Mouse (Mus musculus): Measurements from ENCODE around the gene Psmd11. TPM values are rescaled to one million over a fixed set of nuclear protein-coding genes. Genes with fewer than 3 reads are reported as not detected.
"Not testable (repeated sequence)": the region's sequence is repeated elsewhere in the genome, so short reads cannot be mapped to it uniquely, and the experiment has no call there.

The Psmd11 gene
- total RNA-seq, 2 experiments from 2014 or later: 100 to 101 TPM

DNA sequence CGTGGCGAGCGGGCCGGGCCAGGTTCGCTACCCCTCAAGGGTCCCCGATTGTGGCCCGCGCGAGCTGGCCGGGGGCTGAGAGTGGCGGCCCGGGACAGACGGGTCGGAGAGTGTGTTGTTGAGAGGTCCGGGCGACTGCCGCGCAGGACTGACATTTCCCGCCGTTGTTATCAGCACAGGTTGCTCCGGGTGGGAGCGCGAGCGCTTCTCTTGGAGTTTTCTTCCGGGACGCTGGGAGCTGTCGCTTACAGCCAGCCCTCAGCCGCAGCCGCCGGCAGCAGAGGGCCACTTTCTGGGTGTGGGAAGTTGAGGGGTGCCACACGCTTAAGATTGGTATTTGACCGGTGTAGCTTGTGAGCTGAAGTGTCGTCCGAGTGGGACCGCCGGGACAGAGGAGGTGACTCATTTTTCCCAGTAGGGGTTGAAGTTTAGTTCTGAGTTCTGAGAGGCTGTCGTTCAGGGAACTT, 627 bp downstream of the Psmd11 start:
- peak in 1 of 2 experiments; percentile 38 for DNase-seq

- no peak for DNase-seq
Observed at GRCm38 (mm10) chr11:80429500-80430166, 1.2 kb downstream of the Psmd11 start.

GRCm38 (mm10) chr11:80430366-80430910, 2.0 kb downstream of the Psmd11 start:
- no peak for DNase-seq

GRCm38 (mm10) chr11:80446916-80447315, 18.5 kb downstream of the Psmd11 start:
- DNase-seq: no peak

DNA sequence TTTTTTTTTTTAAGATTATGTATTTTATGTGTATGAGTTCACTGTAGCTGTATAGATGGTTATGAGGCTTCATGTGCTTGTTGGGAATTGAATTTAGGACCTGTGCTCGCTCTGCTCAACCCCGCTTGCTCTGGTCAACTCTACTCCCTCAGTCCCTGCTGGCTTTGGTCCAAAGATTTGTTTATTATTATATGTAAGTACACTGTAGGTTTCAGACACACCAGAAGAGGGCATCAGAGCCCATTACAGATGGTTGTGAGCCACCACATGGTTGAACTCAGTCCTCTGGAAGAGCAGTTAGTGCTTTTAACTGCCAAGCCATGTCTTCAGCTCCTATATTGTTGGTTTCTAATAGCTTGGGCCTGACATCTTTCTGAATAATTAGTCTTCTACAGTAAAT, 21.4 kb downstream of the Psmd11 start:
- no peak for DNase-seq

DNA sequence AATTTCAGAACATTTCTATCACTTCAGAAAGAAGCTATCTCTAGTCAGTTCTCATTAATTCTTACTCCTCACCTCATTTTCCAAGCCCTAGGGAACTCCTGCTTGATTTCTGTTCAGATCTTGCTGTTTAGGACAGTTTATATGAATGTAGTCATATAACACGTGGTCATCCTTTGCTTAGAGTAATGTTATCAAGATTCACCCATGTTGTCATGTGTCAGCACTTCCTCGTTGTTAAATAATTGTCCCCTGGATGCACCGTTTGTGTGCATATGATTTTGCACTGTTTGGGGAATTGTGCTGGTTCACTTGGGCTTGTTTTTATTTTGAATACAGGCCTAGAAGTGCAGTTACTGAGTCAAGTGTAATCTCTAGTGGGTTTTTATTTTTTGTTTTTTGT, 23.8 kb downstream of the Psmd11 start:
- DNase-seq: no peak

DNA sequence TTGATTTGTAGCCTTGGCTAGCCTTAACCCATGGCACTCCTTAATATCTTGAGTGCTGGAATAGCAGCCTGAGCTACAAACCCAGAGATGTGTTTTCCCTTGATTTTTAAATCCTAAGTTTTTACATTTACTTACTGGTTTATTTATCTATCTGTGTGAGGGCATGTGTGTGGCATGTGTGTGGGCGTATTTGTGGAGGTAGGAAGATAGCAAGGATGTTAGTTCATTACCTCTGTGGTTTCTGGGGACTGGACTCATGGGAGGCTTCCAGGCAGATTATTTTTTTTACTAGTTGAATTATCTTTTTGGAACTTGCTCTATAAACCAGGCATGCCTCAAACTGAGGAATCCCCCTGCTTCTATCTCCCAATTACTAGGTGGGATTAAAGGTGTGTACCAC, 24.8 kb downstream of the Psmd11 start:
- no peak for DNase-seq

DNA sequence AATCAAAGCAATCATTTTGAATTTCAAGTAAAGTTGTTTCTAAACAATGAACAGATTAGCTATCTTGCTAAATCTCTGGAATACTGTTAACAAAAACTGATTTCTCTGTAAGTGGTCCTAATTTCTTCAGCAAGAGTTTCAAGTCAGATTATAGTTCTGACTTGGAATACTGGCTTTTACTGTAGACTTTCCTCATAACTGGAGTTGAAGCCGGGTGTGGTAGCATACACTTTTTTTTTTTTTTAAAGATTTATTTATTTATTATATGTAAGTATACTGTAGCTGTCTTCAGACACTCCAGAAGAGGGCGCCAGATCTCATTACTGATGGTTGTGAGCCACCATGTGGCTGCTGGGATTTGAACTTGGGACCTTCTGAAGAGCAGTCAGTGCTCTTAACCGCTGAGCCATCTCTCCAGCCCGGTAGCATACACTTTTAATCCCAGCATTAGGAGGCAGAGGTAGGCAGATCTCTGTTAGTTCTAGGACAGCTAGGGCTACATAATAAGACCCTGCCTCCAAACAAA, 35.3 kb downstream of the Psmd11 start:
- DNase-seq: not testable (repeated sequence)

GRCm38 (mm10) chr11:80471836-80472605, 43.6 kb downstream of the Psmd11 start:
- no peak for DNase-seq

DNA sequence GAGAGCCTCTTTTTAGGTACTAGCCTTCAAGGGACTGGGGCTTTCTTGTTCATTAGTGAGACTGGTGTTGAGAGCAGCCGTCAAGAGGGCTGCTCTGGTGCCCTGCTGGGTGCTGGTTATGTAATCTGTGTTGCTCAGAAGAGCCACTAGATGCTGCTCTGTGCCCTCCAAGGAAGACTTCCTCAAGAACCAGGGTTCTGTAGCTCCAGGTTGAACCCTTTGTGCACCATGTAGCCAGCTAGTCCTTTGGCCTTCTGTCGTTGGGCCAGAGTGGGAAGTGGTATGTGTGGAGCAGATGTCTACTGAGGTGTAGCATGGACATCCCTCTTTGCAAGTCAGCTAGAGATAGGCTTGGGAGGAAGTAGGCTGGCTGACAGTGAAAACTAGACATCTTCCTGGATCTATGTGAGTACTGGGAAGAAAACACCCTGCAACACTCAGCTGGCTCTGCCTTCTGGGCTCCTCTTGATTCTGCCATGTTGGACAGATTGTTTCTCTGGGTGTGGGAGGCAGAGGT, 45.8 kb downstream of the Psmd11 start:
- no peak for DNase-seq

- DNase-seq: no peak
Observed at GRCm38 (mm10) chr11:80474846-80475245, 46.4 kb downstream of the Psmd11 start.

DNA sequence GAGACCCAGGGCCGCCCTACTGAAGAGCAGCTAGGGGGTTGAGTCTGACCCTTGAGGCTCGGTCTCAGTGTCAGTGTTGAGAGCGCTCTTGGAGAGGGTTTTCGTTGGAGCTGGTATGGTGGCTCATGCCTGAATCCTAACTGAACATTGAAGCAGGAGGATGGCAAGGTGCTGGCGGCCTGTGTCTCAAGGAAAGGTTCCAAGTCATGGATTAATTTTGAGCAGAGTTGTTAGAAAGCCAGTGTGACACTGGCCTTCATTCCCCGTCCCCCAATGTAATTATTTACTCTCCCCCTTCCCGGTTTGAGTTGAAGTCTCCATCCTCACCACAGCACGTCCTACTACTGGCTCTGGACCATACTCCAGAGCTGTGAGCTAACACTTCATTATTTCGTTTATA, 47.1 kb downstream of the Psmd11 start:
- no peak for DNase-seq

- DNase-seq: peak; percentile 85 to 90
Observed at GRCm38 (mm10) chr11:80476222-80477189, 48.1 kb downstream of the Psmd11 start, which contains the start of gene Cdk5r1. Gene Cdk5r1 (plus strand): TSS chr11:80477023.

- DNase-seq: peak in 1 of 2 experiments; percentile 55
Observed at GRCm38 (mm10) chr11:80477341-80478199, 49.2 kb downstream of the Psmd11 start.

DNA sequence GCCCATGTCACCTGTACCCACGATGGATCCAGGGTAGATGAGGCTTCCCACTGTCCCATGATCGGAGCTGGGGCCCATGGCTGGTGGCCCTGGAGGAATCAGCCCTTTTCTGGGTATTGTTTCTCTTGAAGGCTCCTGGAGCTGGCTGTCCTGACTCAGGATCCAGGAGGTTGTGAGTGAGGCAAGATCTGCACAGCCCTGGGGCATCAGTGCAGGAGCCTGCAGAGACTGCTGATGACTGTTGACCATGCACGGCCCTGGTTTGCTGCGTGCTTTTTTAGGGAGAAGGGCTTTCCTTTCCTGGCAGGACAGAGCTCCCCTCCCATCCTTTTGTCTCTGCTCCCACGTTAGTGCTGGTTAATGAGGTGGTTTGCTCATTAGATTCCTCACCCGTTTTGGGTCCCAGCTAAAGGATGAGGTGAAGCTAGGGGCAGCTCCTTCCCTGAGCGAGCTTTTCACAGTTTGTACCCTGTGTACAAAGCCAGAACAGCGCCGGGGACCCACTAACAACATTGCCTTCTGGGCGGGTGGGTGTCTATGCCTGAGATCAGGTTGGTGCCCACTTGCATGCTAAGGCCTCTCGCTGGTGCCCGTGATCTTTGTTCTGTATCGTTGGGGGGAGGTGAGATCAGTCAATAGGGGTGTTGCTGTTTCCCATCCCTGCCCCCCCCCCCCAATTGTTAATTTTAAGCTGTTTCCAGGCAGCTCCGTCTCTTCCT, 50.4 kb downstream of the Psmd11 start:
- no peak for DNase-seq

- no peak for DNase-seq
Observed at GRCm38 (mm10) chr11:80479425-80479824, 51.0 kb downstream of the Psmd11 start.

DNA sequence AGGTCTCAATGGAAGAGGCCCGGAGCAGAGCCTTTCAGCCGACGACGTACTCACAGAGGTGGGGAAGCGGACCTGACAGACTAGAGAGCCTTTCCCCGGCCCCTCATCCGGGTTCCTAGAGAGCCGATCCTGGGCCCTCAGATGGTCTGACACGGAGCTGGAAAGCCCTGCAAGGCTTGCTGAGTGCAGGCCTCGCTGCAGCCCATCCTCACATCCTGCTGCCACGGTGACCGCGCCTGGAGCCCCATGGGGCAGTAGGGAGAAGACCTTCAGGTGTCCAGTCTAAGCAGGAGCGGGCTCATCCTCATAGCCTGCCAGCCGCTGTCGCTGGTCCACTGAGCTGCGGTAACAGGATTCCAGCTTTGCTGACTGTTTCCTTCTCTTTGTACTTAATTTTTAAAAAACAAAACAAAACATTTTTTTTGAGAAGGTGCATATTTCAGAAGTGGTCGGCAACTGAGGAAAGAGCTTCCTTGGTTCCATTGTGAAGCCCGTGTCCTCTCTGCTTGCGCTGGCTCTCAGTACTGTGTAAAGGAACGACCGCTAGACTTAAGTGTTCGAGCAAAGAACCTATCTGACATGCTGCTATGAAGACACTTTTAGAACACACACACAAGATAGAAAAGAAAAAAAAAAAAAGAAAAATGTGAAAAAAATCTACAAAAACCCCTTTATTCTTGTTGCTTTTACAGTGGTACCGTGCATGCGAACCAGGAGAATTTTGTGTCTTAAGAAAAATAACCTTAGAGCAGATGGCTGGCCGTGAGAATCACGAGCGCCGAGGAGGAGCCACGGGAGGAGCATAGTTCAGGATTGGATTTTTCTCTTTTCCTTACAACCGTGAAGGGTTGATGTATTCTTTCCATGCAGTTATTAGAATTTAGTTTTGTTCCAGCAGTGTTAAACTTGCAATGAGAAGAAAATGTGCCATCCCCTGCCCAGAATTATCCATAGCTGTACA, 51.8 kb downstream of the Psmd11 start:
- DNase-seq: no peak

GRCm38 (mm10) chr11:80481409-80482050, 53.1 kb downstream of the Psmd11 start:
- DNase-seq: no peak

Measured in layer of hippocampus, postnatal 36 days (tissue).